Mouse (Mus musculus) spleen, adult 2 months (tissue): ENCODE measurements around the gene Btnl10. TPM values are rescaled to one million over a fixed set of nuclear protein-coding genes. Genes with fewer than 3 reads are reported as not detected.

ENCODE experiments used
- DNase-seq, 2 experiments: peaks; one replicate each; pipeline versions ENCODE4 v3.0.0 to v3.0.0-alpha.2; 2012 to 2021; ENCODE audit warnings: low spot score in 2 of 2, low read depth in 1 of 2
- H3K27ac ChIP-seq: fragments of 200-500 bp; 2 replicates; pipeline ENCODE4 v1.5.1; 2012; ENCODE audit warnings: low read length, inconsistent platforms; ENCODE audit not compliant: insufficient read depth
- H3K27me3 ChIP-seq: fragments of 200-500 bp; 2 replicates; pipeline ENCODE4 v1.6.1; 2012; ENCODE audit warnings: mild to moderate bottlenecking, moderate library complexity, low read length, inconsistent platforms; ENCODE audit not compliant: control insufficient read depth, insufficient read depth
- H3K36me3 ChIP-seq: fragments of 200-500 bp; 2 replicates; pipeline ENCODE4 v1.6.1; 2012; ENCODE audit warnings: mild to moderate bottlenecking, low read length, inconsistent platforms; ENCODE audit not compliant: control insufficient read depth, insufficient read depth
- H3K4me1 ChIP-seq: fragments of 200-500 bp; 2 replicates; pipeline ENCODE4 v1.6.1; 2011; ENCODE audit warnings: inconsistent platforms; ENCODE audit not compliant: control insufficient read depth, insufficient read depth, insufficient read length
- H3K4me3 ChIP-seq: fragments of 200-500 bp; 2 replicates; pipeline ENCODE4 v1.5.1; 2011; ENCODE audit warnings: mild to moderate bottlenecking, inconsistent platforms; ENCODE audit not compliant: insufficient read depth, insufficient read length; ENCODE audit errors: extremely low read depth
- CTCF ChIP-seq: fragments of 200-500 bp; IDR thresholded peaks from 2 replicates; pipeline ENCODE4 v1.5.1; 2011; ENCODE audit warnings: mild to moderate bottlenecking, inconsistent platforms; ENCODE audit not compliant: insufficient read depth, insufficient read length, insufficient replicate concordance; ENCODE audit errors: extremely low read depth
- POLR2A ChIP-seq: fragments of 200-500 bp; IDR thresholded peaks from 2 replicates; pipeline ENCODE4 v1.6.1; 2011; ENCODE audit warnings: low read depth, low read length, inconsistent platforms
- WGBS: fragments of 180-500 bp; shearing (Covaris S2); methylation state at CpG from one replicate; pipeline ENCODE4 v1.1.7; 2018; 5-methylcytosine and 5-hydroxymethylcytosine counted together
- polyA plus RNA-seq: library from polyadenylated mRNA; depleted of rRNA; stranded (reverse); fragments of >200 nt; gene quantifications from 2 replicates; pipeline ENCODE4 v1.2.3, GENCODE M21; 2012

The Btnl10 gene
- polyA plus RNA-seq, 1 experiment, result 14.9 TPM

- TF ChIP-seq CTCF (no peak), POLR2A (no peak)
- Histone ChIP-seq H3K36me3 (peaks cover 17% of the 10 kb centered on the region), H3K27me3 (no peaks in the 10 kb centered on the region), H3K27ac (no peak overlapping the region), H3K4me3 (no peak overlapping the region), H3K4me1 (0 out of 2 replicates have a peak, but pooled peaks cover 2% of the 10 kb centered on the region)
- WGBS, result 90% methylated on average over 3 of the region's 4 CpGs
- no peak for DNase-seq
Observed at GRCm38 (mm10) chr11:58929055-58929454, 11.3 kb downstream of the Btnl10 start.

- DNase-seq, result no peak
- H3K27me3 ChIP-seq, result no peaks in the 10 kb centered on the region
- no peak overlapping the region for H3K27ac ChIP-seq
- H3K4me3 ChIP-seq, result no peak overlapping the region
- peaks cover 20% of the 10 kb centered on the region for H3K36me3 ChIP-seq
- no peak for TF ChIP-seq CTCF
- WGBS, result 68% methylated on average over 3 of the region's 3 CpGs
- H3K4me1 ChIP-seq, result 0 out of 2 replicates have a peak, but pooled peaks cover 2% of the 10 kb centered on the region
Observed at GRCm38 (mm10) chr11:58929641-58930040, 11.9 kb downstream of the Btnl10 start.

GRCm38 (mm10) chr11:58930254-58930653 is 12.5 kb downstream of the Btnl10 start:
- TF ChIP-seq CTCF, result no peak
- TF ChIP-seq POLR2A, result no peak

GRCm38 (mm10) chr11:58931576-58931975 is 13.9 kb downstream of the Btnl10 start:
- Histone ChIP-seq H3K4me1 (peaks cover 2% of the 10 kb centered on the region; the same call in 1 of the 2 replicates), H3K27me3 (no peaks in the 10 kb centered on the region), H3K4me3 (no peak overlapping the region), H3K36me3 (peaks cover 23% of the 10 kb centered on the region), H3K27ac (no peak overlapping the region)
- no peak for TF ChIP-seq CTCF
- TF ChIP-seq POLR2A, result no peak
- 71% methylated on average over 4 of the region's 4 CpGs for WGBS
- DNase-seq, result no peak

More at GRCm38 (mm10) chr11:58930254-58930653, 12.5 kb downstream of the Btnl10 start:
- H3K27ac ChIP-seq, result no peak overlapping the region
- peaks cover 20% of the 10 kb centered on the region for H3K36me3 ChIP-seq
- 91% methylated on average over 3 of the region's 3 CpGs for WGBS
- 0 out of 2 replicates have a peak, but pooled peaks cover 2% of the 10 kb centered on the region for H3K4me1 ChIP-seq
- no peaks in the 10 kb centered on the region for H3K27me3 ChIP-seq
- no peak for DNase-seq
- H3K4me3 ChIP-seq, result no peak overlapping the region

GRCm38 (mm10) chr11:58937909-58938308 is 20.2 kb downstream of the Btnl10 start:
- Histone ChIP-seq H3K4me3 (peak overlapping the region; percentile 72), H3K27ac (peak overlapping the region; percentile 88; the same call in 1 of the 2 replicates), H3K36me3 (peaks cover 18% of the 10 kb centered on the region), H3K4me1 (peaks cover 11% of the 10 kb centered on the region), H3K27me3 (no peaks in the 10 kb centered on the region)
- DNase-seq, result no peak
- TF ChIP-seq CTCF, result no peak
- no peak for TF ChIP-seq POLR2A
- 4% methylated on average over 13 of the region's 13 CpGs for WGBS

- under 1% methylated on average over 92 of the region's 95 CpGs for WGBS
- Histone ChIP-seq H3K4me3 (peak within 1 kb of the TSS; percentile 72), H3K27ac (peak within 1 kb of the TSS; percentile 88), H3K27me3 (no peaks in the 10 kb centered on the region), H3K36me3 (peaks cover 15% of the 10 kb centered on the region), H3K4me1 (peaks cover 11% of the 10 kb centered on the region)
- TF ChIP-seq POLR2A, result peak; percentile 80
- no peak for TF ChIP-seq CTCF
- peak; percentile 77 to 89 for DNase-seq
Observed at GRCm38 (mm10) chr11:58938322-58939087, 20.8 kb downstream of the Btnl10 start, which contains the start of gene Rnf187. Gene Rnf187 (minus strand): TSS chr11:58938916.

- Histone ChIP-seq H3K27me3 (no peaks in the 10 kb centered on the region), H3K36me3 (peaks cover 10% of the 10 kb centered on the region), H3K4me1 (peaks cover 11% of the 10 kb centered on the region), H3K27ac (no peak overlapping the region), H3K4me3 (peak overlapping the region; percentile 72; the same call in 1 of the 2 replicates)
- no peak for TF ChIP-seq CTCF
- no peak for TF ChIP-seq POLR2A
- WGBS, result 29% methylated on average over 6 of the region's 6 CpGs
- no peak for DNase-seq
Observed at GRCm38 (mm10) chr11:58939088-58939439, 21.4 kb downstream of the Btnl10 start.
